Mouse (Mus musculus) common myeloid progenitor, adult 5-6 weeks (primary cell): Measurements from ENCODE around the gene Metap2. TPM values are rescaled to one million over a fixed set of nuclear protein-coding genes. Genes with fewer than 3 reads are reported as not detected.
"Not testable (repeated sequence)": the region's sequence is repeated elsewhere in the genome, so short reads cannot be mapped to it uniquely, and the experiment has no call there.

Experiments
- ATAC-seq: replicated peaks from 2 replicates; pipeline ENCODE4 v1.8.0; 2016; ENCODE audit warnings: low read depth, mild to moderate bottlenecking, moderate TSS enrichment, inconsistent platforms; ENCODE audit not compliant: poor library complexity, severe bottlenecking
- total RNA-seq: library from RNA; stranded (forward); fragments of 200-1000, 187-1606 nt; gene quantifications from 2 replicates; pipeline ENCODE4 v1.2.3, GENCODE M21; 2017

Gene Metap2
- total RNA-seq, 1 experiment from 2014 or later: 394 TPM

GRCm38 (mm10) chr10:93868401-93868800 is 28.5 kb downstream of the Metap2 start:
- no peak for ATAC-seq

- ATAC-seq: no peak
Observed at GRCm38 (mm10) chr10:93856095-93856494, 40.8 kb downstream of the Metap2 start.

GRCm38 (mm10) chr10:93855126-93855525 is 41.8 kb downstream of the Metap2 start:
- no peak for ATAC-seq

- no peak for ATAC-seq
Observed at GRCm38 (mm10) chr10:93846706-93847105, 50.2 kb downstream of the Metap2 start.

DNA sequence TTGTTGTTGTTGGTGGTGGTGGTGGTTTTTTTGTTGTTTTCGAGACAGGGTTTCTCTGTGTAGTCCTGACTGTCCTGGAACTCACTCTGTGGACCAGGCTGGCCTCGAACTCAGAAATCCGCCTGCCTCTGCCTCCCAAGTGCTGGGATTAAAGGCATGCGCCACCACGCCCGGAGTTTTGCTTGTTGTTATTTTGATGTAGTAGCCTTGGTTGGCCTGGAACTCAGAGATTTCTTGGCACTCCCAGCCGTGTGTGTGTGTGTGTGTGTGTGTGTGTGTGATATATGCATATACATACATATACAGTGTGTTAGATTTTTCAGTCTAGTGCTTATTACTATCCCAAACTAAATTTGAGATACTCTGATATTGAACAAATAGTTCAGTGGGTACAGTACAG is 61.8 kb downstream of the Metap2 start:
- not testable (repeated sequence) for ATAC-seq

DNA sequence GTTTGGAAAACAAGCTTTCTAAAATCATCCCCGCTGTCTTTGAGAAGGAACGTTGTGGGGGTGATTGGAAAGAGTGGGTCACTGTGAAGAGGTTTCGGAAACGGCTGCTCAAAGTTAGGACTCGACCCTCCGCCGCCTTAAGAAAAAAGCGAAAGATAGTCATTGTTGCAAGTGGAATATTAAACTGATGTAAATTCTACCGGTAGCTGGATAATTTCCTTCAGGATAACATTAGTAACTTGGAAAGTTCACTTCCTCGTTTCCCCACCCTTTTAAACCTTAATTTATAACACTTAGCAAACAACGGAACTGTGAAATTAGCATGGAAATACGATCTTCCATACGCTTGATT is 62.5 kb downstream of the Metap2 start:
- ATAC-seq: no peak

DNA sequence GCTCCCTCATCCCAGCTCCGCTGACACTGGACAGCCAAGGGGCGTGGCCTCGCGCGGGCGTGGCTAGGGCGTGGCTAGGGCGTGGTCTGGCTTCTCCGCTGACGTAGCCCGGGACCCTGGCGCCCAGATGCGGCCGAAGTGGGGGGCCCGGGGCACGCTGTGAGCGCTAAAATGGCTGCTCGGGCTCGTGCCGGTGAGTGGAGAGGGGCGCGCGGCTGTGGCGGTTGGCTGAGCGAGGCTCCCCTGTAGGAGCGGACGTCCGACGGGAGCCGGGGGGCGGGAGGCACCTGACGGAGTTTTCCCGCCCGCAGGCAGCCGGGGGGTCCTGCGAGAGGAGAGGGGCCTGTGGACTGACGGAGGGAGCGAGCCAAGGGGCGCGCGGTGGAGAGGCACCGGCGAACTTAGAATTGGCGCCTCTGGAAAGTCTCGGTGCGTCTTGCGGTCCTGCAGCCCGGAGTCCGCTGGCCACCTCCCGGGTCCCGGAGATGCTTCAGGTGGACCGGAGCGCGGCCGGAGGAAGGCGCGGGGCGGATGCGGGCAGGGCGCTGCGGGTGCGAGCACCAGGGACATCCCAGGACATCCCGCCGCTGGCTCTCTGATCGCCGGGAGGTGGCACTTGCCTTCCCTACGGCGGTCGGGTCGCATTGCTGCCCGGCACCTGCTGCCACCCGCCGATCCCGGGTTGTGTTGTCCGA is 63.0 kb downstream of the Metap2 start:
- ATAC-seq: peak; percentile 85

DNA sequence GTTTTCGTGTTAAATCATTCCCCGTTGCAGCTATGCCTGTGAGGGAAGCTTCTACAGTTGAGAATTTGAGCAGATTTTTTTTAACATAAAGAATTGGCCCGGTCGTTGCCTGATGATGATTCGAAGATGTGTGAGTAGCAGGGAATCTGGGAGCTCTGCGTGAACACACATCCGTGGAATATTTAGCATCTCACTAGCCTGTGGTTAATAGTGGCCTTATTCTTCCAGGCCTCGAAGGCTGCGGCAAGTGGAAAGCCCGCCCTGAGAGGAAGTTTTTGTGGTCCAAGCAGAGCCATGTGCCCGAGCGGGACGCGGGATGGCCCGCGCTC is 63.6 kb downstream of the Metap2 start:
- ATAC-seq: no peak

DNA sequence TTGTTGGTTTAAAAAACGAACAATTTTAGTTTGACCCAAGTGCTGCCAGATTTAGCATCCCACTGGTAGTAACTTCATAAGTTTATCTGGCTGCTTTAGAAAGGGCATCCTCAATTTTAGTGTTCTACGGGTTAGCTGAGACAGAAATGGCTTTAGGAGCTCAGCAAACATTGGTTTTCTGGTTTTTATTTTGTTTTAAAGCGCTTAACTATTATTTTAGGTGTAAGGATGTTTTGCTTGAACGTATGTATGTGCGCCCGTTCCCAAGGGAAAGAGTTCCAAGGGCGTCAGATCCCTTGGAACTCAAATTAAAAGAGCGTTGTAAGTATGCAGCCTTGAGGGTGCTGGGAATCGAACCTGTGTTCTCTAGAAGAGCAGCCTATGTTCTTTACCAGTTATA is 64.1 kb downstream of the Metap2 start:
- ATAC-seq: no peak

GRCm38 (mm10) chr10:93831730-93832574 is 64.9 kb downstream of the Metap2 start:
- ATAC-seq: no peak

DNA sequence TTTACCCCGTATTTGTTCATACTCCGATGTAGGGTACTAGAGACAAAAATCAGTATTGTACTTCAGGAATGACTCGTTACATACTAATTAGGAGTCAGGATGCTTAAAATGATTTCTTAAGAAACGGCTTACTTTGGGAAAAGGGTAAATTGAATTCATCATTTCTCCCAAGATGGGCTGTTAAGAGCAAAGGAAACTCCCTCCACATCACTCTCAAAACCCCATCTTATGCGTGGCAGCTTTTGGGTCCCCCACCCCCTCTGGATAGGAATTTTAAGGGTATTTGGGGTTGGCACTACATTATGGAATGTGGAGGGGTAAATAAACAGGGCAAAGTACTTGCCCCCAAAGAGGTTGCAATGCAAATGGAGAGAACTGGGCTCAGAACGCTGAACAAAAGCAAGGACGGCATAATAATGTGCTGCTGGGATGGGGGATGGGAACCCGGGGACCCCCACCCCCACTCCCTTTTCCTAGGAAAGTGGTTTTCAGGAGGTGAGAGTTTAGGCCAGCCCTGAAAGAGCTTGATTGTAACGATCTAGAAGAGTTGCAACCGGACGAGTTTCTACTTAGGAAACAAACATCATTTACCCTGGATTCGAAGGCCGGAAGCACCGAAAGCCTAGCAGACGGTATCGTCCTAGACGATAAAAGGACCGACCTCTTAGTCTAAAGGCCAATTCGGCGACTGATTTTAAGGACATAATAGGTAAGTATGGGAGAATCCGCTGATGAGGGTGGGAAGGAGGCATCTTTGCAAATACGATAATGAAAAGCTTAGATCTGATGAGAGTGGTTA is 65.8 kb downstream of the Metap2 start, which contains the start of gene Usp44:
Usp44 (plus strand) TSS at position 625 of the 799 bp plus-strand sequence.
- ATAC-seq: no peak

- peak; percentile 70 for ATAC-seq
Observed at GRCm38 (mm10) chr10:93829898-93830831, 66.7 kb downstream of the Metap2 start.

DNA sequence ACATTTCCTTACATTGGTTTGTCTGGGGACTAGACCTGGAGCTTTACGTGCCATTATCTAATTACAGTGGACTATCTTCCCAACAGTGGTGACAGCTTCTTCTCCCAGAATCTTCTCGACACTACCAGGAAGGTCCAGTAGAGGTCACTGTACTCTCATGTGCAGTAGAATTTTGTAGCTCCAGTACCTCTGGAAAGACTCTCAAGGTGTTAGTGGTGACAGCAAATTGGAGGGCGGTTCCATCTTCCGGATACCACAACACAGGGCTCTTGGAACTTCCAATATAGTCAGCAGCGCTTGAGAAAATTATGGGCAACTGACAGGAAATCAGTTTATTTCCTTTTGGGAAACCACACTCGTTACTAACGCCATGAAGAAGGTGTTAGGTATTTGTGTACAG is 78.2 kb downstream of the Metap2 start:
- peak; percentile 90 for ATAC-seq

- ATAC-seq: no peak
Observed at GRCm38 (mm10) chr10:93813755-93814154, 83.1 kb downstream of the Metap2 start.

- ATAC-seq: 0 out of 2 replicates have a peak, but pooled peaks have one; percentile 60
Observed at GRCm38 (mm10) chr10:93812774-93813415, 84.0 kb downstream of the Metap2 start.

GRCm38 (mm10) chr10:93812098-93812497 is 84.8 kb downstream of the Metap2 start:
- ATAC-seq: no peak

DNA sequence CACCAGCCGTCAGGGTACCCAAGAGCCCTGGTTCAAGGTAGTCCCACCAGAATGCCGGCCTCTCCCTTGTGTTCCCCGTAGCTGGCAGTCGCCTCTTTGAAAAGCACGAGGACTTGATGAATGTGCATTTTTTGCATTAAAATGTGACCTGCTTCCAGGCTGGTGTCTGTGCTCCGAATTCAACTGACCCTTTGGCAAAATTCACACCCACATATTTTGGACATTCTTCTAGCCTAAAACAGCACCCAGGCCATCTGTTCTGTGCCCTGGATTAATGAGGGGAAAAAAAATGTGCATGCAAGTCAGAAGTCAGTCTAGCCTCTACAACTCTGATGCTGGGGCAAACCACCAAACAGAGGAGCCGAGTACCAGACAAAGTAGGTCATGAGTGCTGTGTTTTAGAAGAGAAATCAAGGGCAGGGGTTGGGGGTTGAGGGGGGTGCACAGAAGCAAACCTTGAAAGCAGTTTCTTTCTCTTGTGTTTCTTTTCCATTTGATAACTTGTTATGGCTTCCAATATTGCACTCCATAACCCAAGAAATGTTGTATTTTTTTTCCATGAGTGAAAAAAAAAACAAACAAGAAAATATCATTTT is 86.2 kb downstream of the Metap2 start:
- no peak for ATAC-seq

DNA sequence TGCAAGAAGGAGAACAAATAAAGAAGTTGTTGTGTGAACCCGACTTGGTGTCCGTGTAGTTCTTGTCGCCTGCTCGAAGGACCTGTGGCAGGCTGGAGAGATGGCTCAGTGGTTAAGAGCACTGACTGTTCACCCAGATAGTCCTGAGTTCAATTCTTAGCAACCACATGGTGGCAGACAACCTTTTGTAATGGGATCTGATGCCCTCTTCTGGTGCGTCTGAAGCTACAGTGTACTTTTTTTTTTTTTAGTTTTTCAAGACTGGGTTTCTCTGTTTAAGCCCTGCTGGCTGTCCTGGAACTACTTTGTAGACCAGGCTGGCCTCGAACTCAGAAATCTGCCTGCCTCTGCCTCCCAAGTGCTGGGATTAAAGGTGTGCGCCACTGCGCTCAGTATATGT is 87.5 kb downstream of the Metap2 start:
- ATAC-seq: not testable (repeated sequence)
